Mouse (Mus musculus) layer of hippocampus, adult 2 months (tissue): ENCODE data around the gene St6galnac5. TPM values are rescaled to one million over a fixed set of nuclear protein-coding genes. Genes with fewer than 3 reads are reported as not detected.

ENCODE experiments used
- DNase-seq, 2 experiments: peaks; one replicate each; pipeline ENCODE4 v3.0.0; 2022; ENCODE audit warnings: low spot score in 2 of 2
- H3K27ac ChIP-seq: fragments of 200-600 bp; 2 replicates; pipeline ENCODE4 v1.8.1; 2022
- H3K4me3 ChIP-seq: fragments of 200-600 bp; 2 replicates; pipeline ENCODE4 v1.8.1; 2022; ENCODE audit warnings: mild to moderate bottlenecking
- CTCF ChIP-seq: fragments of 200-600 bp; conservative IDR thresholded peaks from 2 replicates; pipeline ENCODE4 v1.8.1; 2022; ENCODE audit warnings: antibody characterized with exemption, mild to moderate bottlenecking, moderate library complexity
- total RNA-seq, 2 experiments: library from RNA; stranded (reverse); gene quantifications; 2 replicates each; pipeline ENCODE4 v1.2.3; 2021

Gene St6galnac5
- total RNA-seq, 2 experiments from 2014 or later: 125 to 133 TPM

DNA sequence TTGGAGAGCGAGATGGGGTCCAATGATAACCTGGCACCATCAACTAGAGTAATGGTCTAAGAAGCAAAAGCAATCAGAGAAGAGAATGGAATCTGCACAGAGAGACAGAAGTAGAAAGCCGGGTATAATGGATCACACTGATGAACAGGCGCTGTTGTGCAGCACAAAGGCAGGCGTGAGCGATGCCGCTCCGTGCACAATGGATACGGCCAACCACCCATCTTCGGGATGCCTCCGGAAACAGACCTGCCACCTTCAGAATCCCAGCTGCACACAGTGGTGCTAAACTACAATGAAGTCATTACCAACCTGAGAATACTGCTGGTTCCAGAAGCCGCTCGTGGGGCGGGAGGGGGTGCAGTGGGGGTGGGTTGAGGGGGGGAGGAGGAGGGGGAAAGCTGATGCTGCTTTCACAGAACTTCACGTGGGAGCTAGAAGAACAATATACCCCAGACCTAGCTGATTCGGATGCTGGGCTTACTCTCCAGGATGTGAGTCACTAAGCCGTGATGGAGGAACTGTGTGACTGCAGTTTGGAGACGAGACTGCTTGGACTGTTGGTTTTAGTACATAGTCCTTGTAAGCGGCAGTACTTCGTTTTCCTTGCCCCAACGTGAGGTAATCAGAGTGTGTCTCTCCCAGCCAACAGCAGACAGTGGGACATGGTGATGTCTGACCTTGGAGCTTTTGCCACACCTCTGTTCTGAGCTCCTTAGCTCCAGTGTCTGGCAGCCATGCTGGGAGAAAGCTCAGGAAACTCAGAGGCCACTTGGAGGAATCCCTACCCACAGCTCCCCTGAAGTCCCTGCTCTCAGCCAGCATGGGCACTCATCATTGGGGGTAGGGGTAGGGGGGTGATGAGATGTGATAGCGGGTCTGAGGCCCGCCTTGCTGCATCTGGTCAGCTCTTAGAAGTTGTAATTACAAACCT, 115.7 kb downstream of the St6galnac5 start:
- peak in 1 of 2 experiments; percentile 48 for DNase-seq
- no peak for TF ChIP-seq CTCF
- Histone ChIP-seq H3K4me3 (no peak overlapping the region), H3K27ac (peak overlapping the region; percentile 73)

DNA sequence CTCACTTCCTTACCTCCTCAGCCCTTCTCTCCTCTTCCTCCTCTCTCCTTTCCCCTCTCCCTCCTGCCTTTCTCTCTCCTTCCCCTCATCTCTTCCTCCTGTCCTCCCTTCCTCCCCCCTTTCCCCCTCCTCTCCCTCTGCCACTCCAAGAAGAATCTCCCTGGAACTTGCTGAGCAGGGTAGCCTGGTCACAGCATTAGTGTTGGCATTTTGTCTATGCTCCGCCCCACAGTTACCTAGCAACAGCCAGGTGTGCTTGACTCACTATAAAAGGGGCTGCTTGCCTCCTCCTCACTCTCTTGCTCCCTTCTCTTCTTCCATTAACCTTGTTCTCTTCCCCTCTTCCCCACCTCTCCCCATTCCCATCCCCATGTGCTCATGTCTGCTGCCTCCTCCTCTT, 120.1 kb downstream of the St6galnac5 start:
- no peak overlapping the region for H3K27ac ChIP-seq
- DNase-seq: no peak
- no peak for TF ChIP-seq CTCF
- no peak overlapping the region for H3K4me3 ChIP-seq

DNA sequence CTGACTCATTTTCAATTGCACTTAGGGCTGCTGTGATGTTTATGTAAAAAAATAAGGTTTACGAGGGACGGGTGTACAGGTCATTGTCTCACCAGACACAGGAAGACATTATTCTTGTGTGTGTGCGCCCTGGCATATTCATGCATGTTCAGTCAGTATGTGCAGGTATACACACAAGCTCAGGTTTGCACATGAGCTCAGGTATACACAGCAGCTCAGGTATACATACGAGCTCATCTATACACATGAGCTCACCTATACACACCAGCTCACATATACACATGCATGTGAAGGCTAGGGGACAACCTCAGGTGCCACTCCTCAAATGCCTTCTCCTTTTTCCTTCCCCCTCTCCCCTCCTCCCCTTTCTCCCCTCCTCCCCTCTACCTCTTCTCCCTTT, 120.6 kb downstream of the St6galnac5 start:
- DNase-seq: no peak
- 0 out of 2 replicates have a peak overlapping the region, but pooled peaks have one; percentile 7 for H3K27ac ChIP-seq
- no peak overlapping the region for H3K4me3 ChIP-seq
- no peak for TF ChIP-seq CTCF

DNA sequence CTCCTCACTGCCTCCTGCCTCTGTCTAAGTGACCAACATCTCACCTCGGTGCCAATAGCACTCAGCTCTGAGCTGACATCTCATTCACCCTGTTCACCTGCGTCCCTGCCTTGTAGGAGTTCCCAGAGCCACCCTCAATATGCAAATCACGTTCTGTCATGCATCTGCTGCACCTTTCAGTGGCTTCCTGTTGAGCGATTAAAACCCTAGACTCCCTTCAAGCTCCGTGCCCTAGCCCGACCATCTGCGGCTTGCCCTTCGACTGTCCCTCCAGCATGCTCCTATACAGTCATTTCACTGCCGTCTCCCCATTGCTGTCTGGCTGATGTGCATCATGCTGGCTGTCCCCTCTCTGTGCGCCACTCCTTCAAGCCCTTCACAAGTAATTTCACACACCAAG, 126.0 kb downstream of the St6galnac5 start:
- DNase-seq: no peak
- Histone ChIP-seq H3K27ac (peak overlapping the region; percentile 43), H3K4me3 (no peak overlapping the region)
- TF ChIP-seq CTCF: no peak

DNA sequence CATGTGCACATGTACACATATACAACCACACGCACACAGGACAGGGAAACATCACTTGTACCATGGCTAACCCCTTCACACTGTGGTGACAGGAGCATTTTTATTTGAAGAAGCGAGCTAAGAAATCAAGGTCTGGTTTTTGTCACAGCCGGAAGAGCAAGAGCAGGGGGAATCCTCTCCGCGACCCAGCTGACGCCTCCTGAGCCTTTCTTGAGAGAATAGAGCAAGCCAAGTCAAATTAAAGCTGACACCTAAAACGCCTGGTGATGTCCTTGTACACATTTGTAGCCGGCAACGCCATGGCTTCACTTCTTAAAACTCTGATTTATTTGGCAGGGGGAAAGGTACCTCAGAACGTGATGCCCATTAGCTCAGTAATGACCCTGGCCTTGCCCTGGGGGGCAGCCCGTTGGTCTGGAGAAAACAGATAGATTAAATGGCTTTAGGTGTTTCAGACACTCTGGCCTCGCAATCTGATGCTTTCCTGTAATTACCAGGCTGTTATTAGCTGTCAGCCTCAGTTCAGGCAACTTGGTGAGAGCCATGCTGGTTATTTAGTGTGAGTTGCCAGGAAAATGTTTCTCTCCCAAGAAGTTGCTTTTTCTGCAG, 126.9 kb downstream of the St6galnac5 start:
- Histone ChIP-seq H3K4me3 (no peak overlapping the region), H3K27ac (peak overlapping the region; percentile 36; the same call in 1 of the 2 replicates)
- no peak for TF ChIP-seq CTCF
- no peak for DNase-seq

DNA sequence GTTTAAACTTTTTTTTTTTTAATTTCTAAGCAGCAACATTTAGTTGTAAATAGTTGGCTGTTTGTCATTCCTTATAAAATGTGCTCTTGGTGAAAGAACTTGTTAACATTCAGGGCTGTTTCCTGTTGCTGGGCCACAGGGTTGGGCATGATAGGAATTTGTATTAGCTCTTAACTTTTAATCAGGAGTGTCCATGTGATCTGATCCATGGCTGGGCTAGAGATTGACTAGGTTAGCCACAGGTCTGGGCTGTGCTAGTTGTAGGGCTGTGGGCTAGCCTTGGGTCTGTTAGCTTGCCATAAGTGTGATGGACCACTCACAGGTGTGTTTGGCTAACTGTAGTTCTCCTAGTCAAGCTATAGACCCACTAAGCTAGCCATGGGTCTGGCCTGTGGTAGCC, 138.1 kb downstream of the St6galnac5 start:
- no peak for TF ChIP-seq CTCF
- no peak overlapping the region for H3K4me3 ChIP-seq
- peak overlapping the region; percentile 65; the same call in 1 of the 2 replicates for H3K27ac ChIP-seq
- DNase-seq: no peak

DNA sequence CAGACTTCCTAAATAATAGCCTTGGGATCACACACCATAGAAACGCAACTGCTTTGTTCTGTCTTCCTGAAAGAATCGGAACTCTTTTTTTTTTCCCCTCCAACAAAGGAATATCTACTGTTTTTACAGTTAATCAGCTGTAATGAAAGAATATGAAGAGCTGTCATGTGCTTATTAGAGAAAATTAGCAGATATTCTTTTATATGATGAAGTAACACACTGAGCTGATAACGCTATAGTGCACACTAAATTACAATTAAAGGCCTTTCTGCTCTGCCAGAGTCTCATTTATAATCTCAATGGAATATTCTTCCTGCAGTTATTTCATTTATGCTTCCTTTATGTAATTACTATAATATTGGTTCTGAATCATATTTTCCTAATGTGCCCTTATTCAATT, 139.4 kb downstream of the St6galnac5 start:
- no peak overlapping the region for H3K4me3 ChIP-seq
- no peak for DNase-seq

DNA sequence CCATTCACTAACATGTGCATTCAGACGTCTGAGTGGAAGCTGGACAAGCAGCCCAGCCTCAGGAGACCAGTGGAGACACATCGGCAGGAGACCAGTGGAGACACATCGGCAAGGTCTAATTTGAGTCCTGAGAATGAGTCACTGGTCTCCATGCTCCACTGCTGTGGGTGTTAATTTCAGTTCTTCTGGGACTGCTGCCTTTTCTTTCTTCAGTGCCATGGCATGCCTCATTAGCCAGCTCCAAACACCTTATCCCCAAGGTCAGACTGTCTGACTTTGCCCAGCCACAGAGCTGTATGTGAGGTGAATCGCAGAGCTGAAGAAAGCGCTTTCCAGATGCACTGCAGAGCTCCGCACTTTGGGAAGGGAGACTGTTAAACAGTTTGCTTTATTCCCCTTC, 140.8 kb downstream of the St6galnac5 start:
- Histone ChIP-seq H3K27ac (peak overlapping the region; percentile 65), H3K4me3 (no peak overlapping the region)
- no peak for TF ChIP-seq CTCF
- DNase-seq: no peak

More for the DNA sequence above, 139.4 kb downstream of the St6galnac5 start:
- no peak for TF ChIP-seq CTCF
- H3K27ac ChIP-seq: peak overlapping the region; percentile 65; the same call in 1 of the 2 replicates

DNA sequence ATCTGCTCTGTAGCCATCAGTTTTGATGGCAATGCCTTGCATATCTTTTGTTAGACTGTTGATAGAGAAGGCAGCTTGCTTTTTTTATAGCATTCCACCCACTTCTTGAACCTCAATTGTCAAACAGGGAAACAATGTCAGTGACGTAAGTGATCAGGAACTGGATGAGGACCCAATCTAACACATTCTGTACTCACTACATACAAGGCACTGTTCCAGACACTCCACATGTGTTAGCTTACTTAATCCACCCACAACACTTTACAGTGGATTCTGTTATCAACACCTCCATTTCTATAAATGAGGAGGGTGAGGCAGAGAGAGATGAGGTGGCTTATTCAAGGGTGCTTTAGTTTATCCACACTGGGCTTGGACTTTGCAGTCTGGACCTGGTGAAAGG, 144.1 kb downstream of the St6galnac5 start:
- H3K4me3 ChIP-seq: no peak overlapping the region
- H3K27ac ChIP-seq: peak overlapping the region; percentile 72
- no peak for TF ChIP-seq CTCF
- DNase-seq: peak; percentile 46 to 85

DNA sequence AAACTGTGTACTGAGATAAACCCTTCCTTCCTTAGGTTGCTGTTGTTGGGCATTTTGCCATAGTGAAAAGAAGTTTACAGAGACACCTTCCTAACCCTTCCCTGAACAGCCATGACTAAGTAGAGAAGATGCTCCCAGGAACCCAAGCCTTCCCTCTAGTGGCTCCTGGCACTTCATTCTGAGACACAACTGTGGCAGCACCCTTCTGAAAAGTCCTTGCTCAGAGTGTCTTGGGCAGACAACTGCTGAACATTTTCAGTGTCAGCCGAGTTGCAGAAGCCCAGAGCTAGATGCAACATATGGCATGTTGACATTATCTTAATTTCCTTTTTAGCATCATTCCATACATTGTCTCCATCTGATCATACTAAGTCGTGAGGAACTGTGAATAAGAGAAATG, 144.6 kb downstream of the St6galnac5 start:
- peak overlapping the region; percentile 63 for H3K27ac ChIP-seq
- DNase-seq: no peak
- no peak overlapping the region for H3K4me3 ChIP-seq
- TF ChIP-seq CTCF: peak; percentile 33

DNA sequence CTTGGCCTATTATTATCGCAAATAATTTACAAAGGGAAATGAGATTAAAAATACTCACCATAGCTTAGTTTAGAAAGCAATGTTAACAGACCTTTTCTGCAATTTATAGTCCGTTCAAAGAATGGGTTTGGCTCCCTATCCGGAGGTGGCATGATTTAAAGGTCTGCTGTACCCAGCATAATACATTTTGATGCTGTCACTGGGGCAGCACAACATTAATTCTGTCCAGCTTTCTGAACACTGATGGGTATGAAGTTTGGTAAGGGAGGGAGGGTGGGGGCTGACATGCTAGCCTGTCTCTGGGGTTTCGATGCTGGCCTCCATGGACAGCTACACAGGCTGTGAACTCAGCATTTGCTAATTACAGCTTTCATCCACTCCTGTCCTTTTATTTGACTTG, 149.6 kb downstream of the St6galnac5 start:
- H3K27ac ChIP-seq: peak overlapping the region; percentile 44; the same call in 1 of the 2 replicates
- no peak for TF ChIP-seq CTCF
- DNase-seq: no peak

DNA sequence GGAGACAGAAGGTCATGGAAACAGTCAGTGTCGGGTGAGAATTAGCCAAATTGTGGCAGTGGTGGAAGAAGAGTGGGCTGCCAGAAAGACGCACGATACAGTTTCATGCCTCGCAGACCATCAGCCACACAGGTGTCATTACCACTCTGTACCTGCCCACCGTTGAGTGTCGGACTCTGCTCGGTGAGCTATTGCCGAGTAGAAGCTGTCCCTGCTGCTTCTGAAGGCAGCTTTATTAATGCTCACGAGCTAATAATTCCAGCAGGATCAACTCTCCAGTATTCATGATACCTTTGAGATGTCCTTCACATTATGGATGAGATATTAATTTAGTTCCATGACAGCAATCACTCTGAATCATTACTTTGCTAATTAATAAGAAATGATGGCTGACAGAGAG, 150.1 kb downstream of the St6galnac5 start:
- no peak for DNase-seq
- H3K4me3 ChIP-seq: no peak overlapping the region
- H3K27ac ChIP-seq: peak overlapping the region; percentile 44; the same call in 1 of the 2 replicates
- no peak for TF ChIP-seq CTCF

More for the DNA sequence above, 149.6 kb downstream of the St6galnac5 start:
- H3K4me3 ChIP-seq: no peak overlapping the region

DNA sequence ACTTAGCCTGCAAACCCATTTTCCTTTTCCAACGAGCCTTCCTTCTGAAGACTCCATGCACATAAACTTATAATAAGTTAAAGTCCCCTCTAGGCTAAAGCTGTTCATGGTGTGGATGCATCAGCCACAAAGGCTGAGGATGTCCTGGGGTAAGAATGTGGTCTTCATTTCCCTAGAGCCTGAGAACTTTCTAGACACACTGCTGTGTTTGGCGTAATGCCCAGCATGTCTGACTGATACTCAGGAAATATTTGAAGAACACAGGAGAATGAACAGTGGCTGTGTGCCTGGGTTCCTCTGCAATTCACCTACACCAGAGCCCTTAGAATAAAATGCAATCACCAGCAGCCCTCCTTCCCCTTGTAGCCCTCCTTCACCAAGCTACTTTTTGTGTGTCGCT, 150.7 kb downstream of the St6galnac5 start:
- no peak overlapping the region for H3K4me3 ChIP-seq
- no peak for TF ChIP-seq CTCF

More for the DNA sequence above, 150.7 kb downstream of the St6galnac5 start:
- DNase-seq: no peak
- H3K27ac ChIP-seq: no peak overlapping the region
